Mouse (Mus musculus) intestine, embryonic 14.5 days (tissue): ENCODE measurements around the gene Ms4a10. TPM values are rescaled to one million over a fixed set of nuclear protein-coding genes. Genes with fewer than 3 reads are reported as not detected.

Experiments
- ATAC-seq: fragments of 200-750 bp; cut with Nextera tagmentation; replicated peaks from 2 replicates; pipeline ENCODE4 v1.8.0; 2017; ENCODE audit warnings: low read depth, moderate number of reproducible peaks, moderate TSS enrichment, moderate library complexity; ENCODE audit not compliant: low FRiP score, low TSS enrichment
- DNase-seq: peaks from one replicate; pipeline ENCODE4 v3.0.0-alpha.2; 2018; ENCODE audit warnings: low spot score
- H3K27ac ChIP-seq: fragments of 300-500 bp; sonication (generic); 2 replicates; pipeline ENCODE4 v1.5.1; 2014; ENCODE audit warnings: low read depth, mild to moderate bottlenecking, control low read depth
- H3K27me3 ChIP-seq: fragments of 300-500 bp; sonication (generic); replicated peaks from 2 replicates; pipeline ENCODE4 v1.6.1; 2014; ENCODE audit warnings: low read length, control low read depth; ENCODE audit not compliant: control insufficient read depth, insufficient read depth
- H3K36me3 ChIP-seq: fragments of 300-500 bp; sonication (generic); 2 replicates; pipeline ENCODE4 v1.6.1; 2014; ENCODE audit warnings: low read length, control low read depth; ENCODE audit not compliant: control insufficient read depth, insufficient read depth
- H3K4me1 ChIP-seq: fragments of 300-500 bp; sonication (generic); replicated peaks from 2 replicates; pipeline ENCODE4 v1.6.1; 2014; ENCODE audit warnings: low read length, control low read depth, mixed read lengths; ENCODE audit not compliant: control insufficient read depth, insufficient read depth
- H3K4me2 ChIP-seq: fragments of 300-500 bp; sonication (generic); 2 replicates; pipeline ENCODE4 v1.6.1; 2014; ENCODE audit warnings: low read length
- H3K4me3 ChIP-seq: fragments of 300-500 bp; sonication (generic); 2 replicates; pipeline ENCODE4 v1.5.1; 2014; ENCODE audit warnings: low read depth, low read length, control low read depth, mixed read lengths
- H3K9ac ChIP-seq: fragments of 300-500 bp; sonication (generic); 2 replicates; pipeline ENCODE4 v1.6.1; 2014; ENCODE audit warnings: mild to moderate bottlenecking, low read length
- H3K9me3 ChIP-seq: fragments of 300-500 bp; sonication (generic); 2 replicates; pipeline ENCODE4 v1.6.1; 2016; ENCODE audit warnings: low read length, control low read depth; ENCODE audit not compliant: control insufficient read depth
- WGBS: fragments of 180-500 bp; shearing (Covaris S2); extraction: QIAGEN DNeasy Blood & Tissue Kit; methylation state at CpG from one replicate; pipeline ENCODE4 v1.1.7; 2014; 5-methylcytosine and 5-hydroxymethylcytosine counted together
- polyA plus RNA-seq: library from polyadenylated mRNA; unstranded; fragments of >200 nt; fragmentation: Nextera tagmentation; extraction: Ambion mirVana; gene quantifications from 2 replicates; pipeline ENCODE4 v1.2.1, GENCODE M21; 2014

Gene Ms4a10
- 7.9 TPM in 2 replicates for polyA plus RNA-seq

DNA sequence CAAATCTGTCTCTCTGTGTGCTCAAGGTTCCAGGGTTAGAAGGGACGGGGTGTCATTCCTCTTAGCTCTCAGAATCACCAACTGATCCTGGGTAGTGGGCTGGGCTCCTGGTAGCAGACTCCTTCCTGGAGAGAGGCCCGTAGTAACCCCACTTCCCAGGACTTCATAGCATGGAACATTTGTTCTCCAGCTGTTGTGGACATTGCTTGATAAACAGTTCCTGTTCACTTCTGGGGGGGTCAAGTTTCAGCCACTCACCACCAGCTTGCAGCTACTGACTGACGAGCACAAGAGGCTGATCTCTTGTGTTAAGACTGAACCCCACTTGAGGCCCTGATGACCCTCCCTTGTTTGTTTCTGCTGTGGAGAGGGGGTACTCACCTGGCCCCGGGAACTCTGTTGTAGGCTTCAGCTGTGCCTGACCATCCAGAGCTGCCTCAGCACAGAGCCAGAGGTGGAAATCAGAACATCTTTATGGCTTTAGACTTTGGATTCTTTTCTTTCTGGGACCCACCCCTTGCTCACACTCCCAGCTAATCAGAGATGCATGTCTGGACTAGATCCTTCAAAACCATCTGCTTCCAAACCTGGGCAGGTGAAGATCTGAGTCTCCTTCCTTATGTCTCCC lies at the start of gene Ms4a10:
Gene Ms4a10, minus strand, starts transcription at position 433 of the 628 bp plus-strand sequence.
- H3K27me3 ChIP-seq, result no peaks in the 10 kb centered on the region

DNA sequence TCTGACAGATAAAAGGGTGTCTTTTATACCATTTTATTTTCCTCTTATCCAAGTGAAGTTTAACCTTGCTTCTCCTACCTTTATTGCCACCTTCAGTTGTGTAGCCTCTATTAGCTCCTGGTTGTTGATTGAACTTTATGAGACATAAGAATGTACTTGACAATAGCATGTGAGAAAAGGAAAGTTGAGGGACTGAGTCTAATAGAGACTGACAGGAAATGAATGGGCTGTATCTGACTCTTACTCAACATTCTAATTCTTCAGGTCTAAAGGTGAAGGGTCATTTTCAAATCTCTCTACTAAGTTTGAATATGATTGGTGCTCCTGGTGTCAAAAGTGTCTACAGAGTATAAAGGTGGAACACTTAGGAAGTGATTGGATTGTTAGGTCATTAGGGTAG lies 47.9 kb upstream of the Ms4a10 start:
- H3K4me1 ChIP-seq, result no peaks in the 10 kb centered on the region

More for the DNA sequence above, at the start of gene Ms4a10:
- DNase-seq (no peak), ATAC-seq (peak; percentile 53)
- H3K4me2 ChIP-seq, result peak within 1 kb of the TSS; percentile 20
- H3K4me3 ChIP-seq, result no peak within 1 kb of the TSS; the same call in 1 of the 2 replicates
- H3K36me3 ChIP-seq, result no peaks in the 10 kb centered on the region
- H3K4me1 ChIP-seq, result peaks cover 20% of the 10 kb centered on the region
- peak within 1 kb of the TSS; percentile 79 for H3K27ac ChIP-seq
- H3K9me3 ChIP-seq, result no peaks in the 10 kb centered on the region; the same call in 1 of the 2 replicates
- WGBS, result 14% methylated on average over 4 of the region's 4 CpGs
- H3K9ac ChIP-seq, result no peak within 1 kb of the TSS

DNA sequence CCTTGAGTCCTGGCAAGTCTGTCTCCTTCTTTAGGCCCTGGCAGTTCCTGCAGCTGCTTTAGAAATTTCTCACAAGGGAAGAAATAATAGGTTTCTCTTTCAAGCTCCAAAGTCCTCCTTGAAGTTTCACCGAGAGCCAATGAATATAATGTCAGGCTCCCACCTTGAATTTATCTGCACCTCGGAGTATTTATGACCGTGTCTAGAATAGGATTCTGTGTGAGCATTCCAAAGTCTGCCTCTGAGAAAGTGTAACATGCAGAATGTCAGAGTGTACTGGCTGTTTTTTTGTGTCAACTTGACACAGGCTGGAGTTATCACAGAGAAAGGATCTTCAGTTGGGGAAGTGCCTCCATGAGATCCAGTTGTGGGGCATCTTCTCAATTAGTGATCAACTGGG lies 43.4 kb upstream of the Ms4a10 start, which contains the start of gene Ms4a18:
Gene Ms4a18, minus strand, starts transcription at position 141 of the 400 bp plus-strand sequence.
- H3K4me3 ChIP-seq, result no peak within 1 kb of the TSS

More for the DNA sequence above, 47.9 kb upstream of the Ms4a10 start:
- H3K4me3 ChIP-seq, result no peak overlapping the region
- no peak overlapping the region for H3K27ac ChIP-seq
- no peak overlapping the region for H3K9ac ChIP-seq
- H3K36me3 ChIP-seq, result no peaks in the 10 kb centered on the region
- no peak overlapping the region for H3K4me2 ChIP-seq
- H3K27me3 ChIP-seq, result no peaks in the 10 kb centered on the region
- no peak for ATAC-seq
- DNase-seq, result no peak
- H3K9me3 ChIP-seq, result no peaks in the 10 kb centered on the region

DNA sequence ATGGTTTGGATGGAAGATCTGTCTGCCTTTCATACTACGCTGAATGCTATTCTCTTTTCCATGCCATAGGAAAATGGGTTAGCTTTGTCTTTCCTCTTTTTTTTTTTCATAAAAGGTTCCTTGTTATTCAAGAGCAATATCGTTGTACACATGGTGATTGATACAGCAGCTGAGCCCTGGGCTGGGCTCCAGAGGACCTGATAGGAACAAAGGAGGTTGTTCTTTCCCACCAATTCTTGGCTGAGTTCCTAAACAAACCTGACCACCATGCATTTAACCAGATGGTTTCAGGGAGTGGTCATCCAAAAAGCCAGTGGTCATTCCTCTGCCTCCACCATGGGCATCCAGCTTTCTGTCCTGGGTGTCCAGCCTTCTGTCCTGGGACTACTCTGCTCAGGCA lies 42.8 kb upstream of the Ms4a10 start:
- H3K4me1 ChIP-seq, result no peaks in the 10 kb centered on the region
- H3K27me3 ChIP-seq, result no peaks in the 10 kb centered on the region
- H3K27ac ChIP-seq, result peak overlapping the region; percentile 0; the same call in 1 of the 2 replicates
- no peaks in the 10 kb centered on the region for H3K9me3 ChIP-seq
- no peaks in the 10 kb centered on the region for H3K36me3 ChIP-seq
- no peak overlapping the region for H3K4me3 ChIP-seq
- H3K9ac ChIP-seq, result no peak overlapping the region
- ATAC-seq, result no peak
- 75% methylated on average over 2 of the region's 2 CpGs for WGBS
- 0 out of 2 replicates have a peak overlapping the region, but pooled peaks have one; percentile 11 for H3K4me2 ChIP-seq
- DNase-seq, result no peak

More for the DNA sequence above, 43.4 kb upstream of the Ms4a10 start, which contains the start of gene Ms4a18:
- no peaks in the 10 kb centered on the region for H3K9me3 ChIP-seq
- H3K4me2 ChIP-seq, result 0 out of 2 replicates have a peak within 1 kb of the TSS, but pooled peaks have one; percentile 11
- H3K27me3 ChIP-seq, result no peaks in the 10 kb centered on the region
- peak within 1 kb of the TSS; percentile 0; the same call in 1 of the 2 replicates for H3K27ac ChIP-seq
- H3K4me1 ChIP-seq, result no peaks in the 10 kb centered on the region
- DNase-seq, result no peak
- H3K9ac ChIP-seq, result no peak within 1 kb of the TSS
- 0 out of 2 replicates have a peak, but pooled peaks have one; percentile 65 for ATAC-seq
- 55% methylated on average over 3 of the region's 3 CpGs for WGBS
- H3K36me3 ChIP-seq, result no peaks in the 10 kb centered on the region

DNA sequence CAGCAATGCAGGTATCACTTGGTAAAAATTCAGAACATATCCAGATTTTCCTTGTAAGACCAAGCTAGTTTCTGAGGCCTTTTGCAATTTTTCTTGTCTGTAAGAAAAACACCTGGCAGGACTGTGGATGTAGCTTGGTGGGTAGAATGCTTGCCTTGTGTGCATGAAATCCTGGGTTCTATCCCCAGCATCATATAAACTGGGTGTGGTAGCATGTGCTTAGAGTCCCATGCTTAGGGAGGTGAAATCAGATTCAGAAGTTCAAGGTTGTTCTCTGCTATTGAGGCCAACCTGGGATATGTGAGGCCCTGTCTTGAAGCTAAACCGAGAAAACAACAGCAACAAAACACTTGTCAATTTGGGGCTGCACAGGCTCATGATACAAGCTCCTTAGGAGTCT lies 41.5 kb upstream of the Ms4a10 start:
- Histone ChIP-seq H3K4me1 (no peaks in the 10 kb centered on the region), H3K27ac (0 out of 2 replicates have a peak overlapping the region, but pooled peaks have one; percentile 9), H3K27me3 (no peaks in the 10 kb centered on the region), H3K4me2 (no peak overlapping the region), H3K4me3 (no peak overlapping the region), H3K36me3 (no peaks in the 10 kb centered on the region), H3K9me3 (no peaks in the 10 kb centered on the region), H3K9ac (no peak overlapping the region)
- no peak for ATAC-seq
- DNase-seq, result no peak
- 75% methylated on average over 1 of the region's 1 CpGs for WGBS

DNA sequence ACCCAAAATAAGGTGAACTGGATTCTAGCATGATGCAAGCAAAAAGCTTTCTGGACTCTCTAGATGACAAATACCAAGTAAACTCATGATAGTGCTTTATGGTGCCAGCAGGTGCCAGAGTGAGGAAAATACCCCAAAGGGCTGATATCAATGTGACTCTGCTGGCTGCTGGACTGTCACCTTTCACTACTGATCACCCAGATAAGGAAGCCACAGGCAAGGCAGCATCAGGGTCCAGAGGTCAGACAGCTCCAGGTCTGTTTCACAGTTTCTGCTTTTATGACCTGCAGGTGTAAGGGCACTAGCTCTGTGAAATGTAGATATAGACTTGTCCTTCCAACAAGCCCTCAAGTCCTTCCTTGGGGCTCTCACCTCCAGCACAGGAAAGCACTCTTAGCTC lies 41.0 kb upstream of the Ms4a10 start:
- no peak overlapping the region for H3K4me3 ChIP-seq
- H3K4me2 ChIP-seq, result no peak overlapping the region
- H3K9me3 ChIP-seq, result no peaks in the 10 kb centered on the region
- H3K4me1 ChIP-seq, result no peaks in the 10 kb centered on the region
- 0 out of 2 replicates have a peak, but pooled peaks have one; percentile 55 for ATAC-seq
- no peak for DNase-seq
- H3K9ac ChIP-seq, result no peak overlapping the region
- 0 out of 2 replicates have a peak overlapping the region, but pooled peaks have one; percentile 9 for H3K27ac ChIP-seq
- H3K27me3 ChIP-seq, result no peaks in the 10 kb centered on the region
- no peaks in the 10 kb centered on the region for H3K36me3 ChIP-seq

DNA sequence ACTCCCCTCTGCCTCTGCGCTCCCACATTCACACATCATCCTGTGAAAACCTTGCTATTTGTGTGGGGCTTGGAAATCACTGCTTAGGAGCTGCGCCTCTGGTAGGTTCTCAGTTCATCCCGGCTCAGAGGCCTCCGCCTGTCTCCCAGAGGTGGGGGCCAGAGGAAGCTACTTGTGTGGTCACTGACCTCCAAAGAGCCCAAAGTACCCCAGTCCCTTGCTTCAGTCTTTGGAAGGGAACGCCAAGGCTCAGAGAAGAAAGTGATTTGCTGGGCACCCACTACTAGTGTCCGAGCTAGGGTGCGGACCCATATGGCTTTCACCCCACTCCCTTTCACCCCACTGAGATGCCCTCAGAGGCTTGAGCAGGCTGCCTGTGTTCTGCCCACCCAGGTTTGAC lies 18.7 kb upstream of the Ms4a10 start, which contains the start of gene Ms4a15:
Gene Ms4a15, minus strand, starts transcription at position 101 of the 400 bp plus-strand sequence.
- no peaks in the 10 kb centered on the region for H3K36me3 ChIP-seq
- no peak within 1 kb of the TSS for H3K4me3 ChIP-seq
- WGBS, result 94% methylated on average over 7 of the region's 7 CpGs
- ATAC-seq (no peak), DNase-seq (no peak)
- H3K27ac ChIP-seq, result no peak within 1 kb of the TSS
- no peak within 1 kb of the TSS for H3K4me2 ChIP-seq
- no peaks in the 10 kb centered on the region for H3K4me1 ChIP-seq
- H3K27me3 ChIP-seq, result no peaks in the 10 kb centered on the region
- H3K9me3 ChIP-seq, result no peaks in the 10 kb centered on the region
- H3K9ac ChIP-seq, result no peak within 1 kb of the TSS

DNA sequence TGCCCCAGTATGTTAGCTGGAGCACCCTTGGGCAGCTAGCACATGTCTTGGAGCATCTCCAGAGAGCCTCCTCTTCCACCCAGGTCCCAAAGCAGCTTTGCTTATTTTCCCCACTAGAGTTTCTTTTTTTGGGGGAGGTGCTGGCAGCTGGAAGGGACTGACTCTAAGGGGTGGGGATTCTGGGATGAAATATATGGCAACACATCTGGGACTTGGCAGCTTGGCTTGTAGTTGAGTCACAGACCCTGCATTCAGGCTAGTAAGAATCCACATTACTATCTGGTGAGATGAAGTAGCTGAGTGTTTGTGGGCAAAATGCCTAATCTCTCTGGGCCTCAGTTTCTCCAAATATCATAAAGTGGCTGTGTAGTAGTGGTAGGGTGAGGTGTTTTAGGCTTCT lies 17.4 kb upstream of the Ms4a10 start:
- Histone ChIP-seq H3K27me3 (no peaks in the 10 kb centered on the region), H3K4me1 (no peaks in the 10 kb centered on the region), H3K4me3 (no peak overlapping the region), H3K9me3 (no peaks in the 10 kb centered on the region), H3K27ac (no peak overlapping the region), H3K4me2 (no peak overlapping the region), H3K9ac (no peak overlapping the region), H3K36me3 (no peaks in the 10 kb centered on the region)
- DNase-seq, result no peak
- ATAC-seq, result no peak

DNA sequence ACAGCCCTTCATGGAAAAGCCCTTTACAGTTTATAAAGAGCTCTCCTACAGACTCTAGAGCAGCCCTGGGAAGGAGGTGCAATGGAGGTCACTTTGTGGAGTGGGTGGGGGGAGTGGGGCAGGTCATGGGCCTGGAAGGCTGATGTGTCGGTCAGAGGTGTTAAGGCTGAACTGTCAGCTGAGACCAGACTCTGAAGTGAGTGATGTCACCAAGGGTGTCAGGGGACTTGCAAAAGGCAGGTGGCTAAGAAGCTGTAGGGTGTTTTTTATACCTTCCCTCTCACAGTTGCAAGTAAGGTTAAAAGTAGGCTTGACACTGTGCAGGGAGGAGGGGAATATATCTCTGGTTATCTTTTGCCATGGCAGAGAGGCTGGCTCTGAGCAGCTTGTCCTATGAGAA lies 16.3 kb upstream of the Ms4a10 start:
- no peak for ATAC-seq
- no peaks in the 10 kb centered on the region for H3K36me3 ChIP-seq
- H3K9me3 ChIP-seq, result no peaks in the 10 kb centered on the region

More for the DNA sequence above, 16.3 kb upstream of the Ms4a10 start:
- Histone ChIP-seq H3K27ac (no peak overlapping the region), H3K4me3 (no peak overlapping the region), H3K9ac (no peak overlapping the region), H3K27me3 (no peaks in the 10 kb centered on the region), H3K4me2 (no peak overlapping the region), H3K4me1 (no peaks in the 10 kb centered on the region)
- 26% methylated on average over 1 of the region's 1 CpGs for WGBS
- no peak for DNase-seq
